Mouse (Mus musculus): Measurements from ENCODE around the gene Hoxd1. TPM values are rescaled to one million over a fixed set of nuclear protein-coding genes. Genes with fewer than 3 reads are reported as not detected.

Gene Hoxd1
- polyA plus RNA-seq, 2 experiments: 0.48 to 0.59 TPM

DNA sequence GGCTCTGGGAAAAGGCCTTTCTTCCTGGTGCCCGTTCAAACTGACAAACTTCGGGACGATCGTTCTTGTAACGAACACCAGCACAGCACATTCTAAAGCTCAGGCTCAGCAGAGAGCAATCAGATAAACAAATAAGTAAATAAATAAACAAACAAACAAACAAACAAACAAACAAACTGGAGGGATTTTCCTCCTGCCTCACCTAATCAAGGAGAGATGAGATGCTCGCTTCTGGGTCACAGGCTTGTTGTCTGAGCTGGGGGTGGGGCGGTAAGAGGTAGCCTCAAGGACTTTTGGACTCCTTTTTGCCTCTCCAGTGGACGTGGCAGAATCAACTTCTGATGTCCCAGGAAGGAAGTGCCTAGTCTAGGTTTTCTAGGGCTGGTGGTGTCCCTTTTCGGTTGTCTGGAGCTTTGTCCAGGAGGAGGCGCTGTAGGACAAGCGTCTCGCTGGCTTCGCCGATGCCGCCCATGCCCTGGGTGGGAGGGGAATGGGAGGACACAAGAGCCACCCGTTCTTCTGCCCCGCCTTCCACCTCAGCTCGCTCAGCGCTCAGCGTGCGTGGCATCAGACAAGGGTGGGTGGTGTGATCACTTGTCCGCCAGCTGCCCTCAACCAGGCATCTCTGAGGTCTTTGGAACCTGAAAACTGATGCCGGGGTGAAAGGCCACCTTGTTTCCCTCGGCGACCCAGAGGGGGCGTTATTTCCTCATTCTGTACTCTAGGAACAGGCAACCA, 47.1 kb upstream of the Hoxd1 start:
- Histone ChIP-seq H3K9me3 (ENCODE audit: control insufficient read depth, low read length) (no peaks in the 10 kb centered on the region), H3K36me3 (ENCODE audit: control insufficient read depth, insufficient read depth, low read length) (no peaks in the 10 kb centered on the region), H3K9ac (ENCODE audit: low read depth, low read length, severe bottlenecking) (no peak overlapping the region), H3K4me1 (ENCODE audit: control insufficient read depth, insufficient read depth, low read length) (peaks cover 5% of the 10 kb centered on the region; the same call in 1 of the 2 replicates), H3K27me3 (ENCODE audit: control insufficient read depth, insufficient read depth, low read length) (peaks cover 92% of the 10 kb centered on the region), H3K4me2 (replicated peaks; ENCODE audit: low read depth, low read length, severe bottlenecking) (peak overlapping the region; percentile 48), H3K27ac (replicated peaks; ENCODE audit: low read depth, low read length) (no peak overlapping the region), H3K4me3 (replicated peaks; ENCODE audit: low read length) (peak overlapping the region; percentile 18)
- 0 out of 2 replicates have a peak, but pooled peaks have one; percentile 16 for TF ChIP-seq POLR2A (IDR thresholded peaks at IDR 0.05; ENCODE audit: borderline replicate concordance, extremely low read depth, insufficient read depth, insufficient read length)
- peak; percentile 58 for ATAC-seq (ENCODE audit: low FRiP score, low read depth)
- DNase-seq (ENCODE audit: low spot score): peak; percentile 90
- WGBS: 4% methylated on average over 26 of the region's 26 CpGs

DNA sequence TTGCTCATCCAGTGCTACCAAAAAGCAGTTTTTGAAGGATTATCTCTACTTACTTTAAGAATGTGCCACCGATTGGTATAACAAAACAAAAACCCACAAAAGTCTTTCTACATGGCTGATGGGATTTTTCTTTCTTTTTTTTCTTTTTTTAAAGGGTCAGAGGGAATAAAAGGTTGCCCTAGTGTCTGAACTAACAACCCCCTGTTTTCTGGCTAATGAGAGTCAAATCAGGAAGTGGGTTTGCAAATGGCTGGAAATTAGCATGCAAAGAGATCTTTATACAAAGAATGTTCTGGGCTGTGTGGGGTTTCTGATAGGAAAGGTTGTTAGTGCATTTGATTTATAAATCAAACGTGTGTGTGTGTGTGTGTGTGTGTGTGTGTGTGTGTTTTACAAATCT, 42.4 kb upstream of the Hoxd1 start:
- no peak overlapping the region for H3K9ac ChIP-seq (ENCODE audit: low read depth, low read length, severe bottlenecking)
- no peaks in the 10 kb centered on the region for H3K36me3 ChIP-seq (ENCODE audit: control insufficient read depth, insufficient read depth, low read length)
- ATAC-seq (ENCODE audit: low FRiP score, low read depth): no peak
- H3K9me3 ChIP-seq (ENCODE audit: control insufficient read depth, low read length): no peaks in the 10 kb centered on the region
- H3K27me3 ChIP-seq (ENCODE audit: control insufficient read depth, insufficient read depth, low read length): peaks cover 95% of the 10 kb centered on the region
- TF ChIP-seq POLR2A (IDR thresholded peaks at IDR 0.05; ENCODE audit: borderline replicate concordance, extremely low read depth, insufficient read depth, insufficient read length): no peak
- H3K4me3 ChIP-seq (replicated peaks; ENCODE audit: low read length): no peak overlapping the region
- 21% methylated on average over 2 of the region's 2 CpGs for WGBS
- no peak overlapping the region for H3K27ac ChIP-seq (replicated peaks; ENCODE audit: low read depth, low read length)
- no peaks in the 10 kb centered on the region for H3K4me1 ChIP-seq (ENCODE audit: control insufficient read depth, insufficient read depth, low read length)
- DNase-seq (ENCODE audit: low spot score): no peak
- no peak overlapping the region for H3K4me2 ChIP-seq (replicated peaks; ENCODE audit: low read depth, low read length, severe bottlenecking)

GRCm38 (mm10) chr2:74720955-74721491, 41.8 kb upstream of the Hoxd1 start:
- H3K4me1 ChIP-seq (ENCODE audit: control insufficient read depth, insufficient read depth, low read length): no peaks in the 10 kb centered on the region
- 8% methylated on average over 5 of the region's 5 CpGs for WGBS
- no peak overlapping the region for H3K4me2 ChIP-seq (replicated peaks; ENCODE audit: low read depth, low read length, severe bottlenecking)
- H3K36me3 ChIP-seq (ENCODE audit: control insufficient read depth, insufficient read depth, low read length): no peaks in the 10 kb centered on the region
- no peak overlapping the region for H3K4me3 ChIP-seq (replicated peaks; ENCODE audit: low read length)
- H3K9me3 ChIP-seq (ENCODE audit: control insufficient read depth, low read length): no peaks in the 10 kb centered on the region
- ATAC-seq (ENCODE audit: low FRiP score, low read depth) (no peak), DNase-seq (ENCODE audit: low spot score) (no peak)
- peaks cover 95% of the 10 kb centered on the region for H3K27me3 ChIP-seq (ENCODE audit: control insufficient read depth, insufficient read depth, low read length)
- TF ChIP-seq POLR2A (IDR thresholded peaks at IDR 0.05; ENCODE audit: borderline replicate concordance, extremely low read depth, insufficient read depth, insufficient read length): no peak
- no peak overlapping the region for H3K9ac ChIP-seq (ENCODE audit: low read depth, low read length, severe bottlenecking)
- no peak overlapping the region for H3K27ac ChIP-seq (replicated peaks; ENCODE audit: low read depth, low read length)

DNA sequence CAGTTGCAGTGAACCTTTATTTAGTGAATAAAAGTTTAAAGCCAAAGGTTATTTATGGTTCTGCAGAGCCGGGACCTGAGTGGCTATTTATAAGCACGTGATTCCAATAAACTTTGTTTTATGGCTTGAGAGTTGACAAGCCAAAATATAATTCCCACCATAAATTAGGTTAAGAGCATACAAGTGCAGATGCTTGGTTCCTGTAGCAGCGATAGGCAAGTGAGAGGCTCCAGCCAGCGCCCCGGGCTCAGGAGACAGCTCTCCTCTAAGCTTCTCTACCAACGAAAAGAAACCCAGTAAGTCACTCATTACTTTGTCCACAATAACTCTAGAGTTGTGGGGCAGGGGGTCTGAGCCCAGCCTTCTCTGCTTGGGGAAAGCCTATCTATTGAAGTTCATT, 40.9 kb upstream of the Hoxd1 start:
- Histone ChIP-seq H3K4me3 (replicated peaks; ENCODE audit: low read length) (no peak overlapping the region), H3K4me2 (replicated peaks; ENCODE audit: low read depth, low read length, severe bottlenecking) (no peak overlapping the region), H3K27ac (replicated peaks; ENCODE audit: low read depth, low read length) (no peak overlapping the region), H3K27me3 (ENCODE audit: control insufficient read depth, insufficient read depth, low read length) (peaks cover 95% of the 10 kb centered on the region), H3K36me3 (ENCODE audit: control insufficient read depth, insufficient read depth, low read length) (no peaks in the 10 kb centered on the region), H3K9ac (ENCODE audit: low read depth, low read length, severe bottlenecking) (no peak overlapping the region), H3K9me3 (ENCODE audit: control insufficient read depth, low read length) (no peaks in the 10 kb centered on the region), H3K4me1 (ENCODE audit: control insufficient read depth, insufficient read depth, low read length) (0 out of 2 replicates have a peak, but pooled peaks cover 2% of the 10 kb centered on the region)
- WGBS: 15% methylated on average over 6 of the region's 6 CpGs
- ATAC-seq (ENCODE audit: low FRiP score, low read depth) (no peak), DNase-seq (ENCODE audit: low spot score) (no peak)
- TF ChIP-seq POLR2A (IDR thresholded peaks at IDR 0.05; ENCODE audit: borderline replicate concordance, extremely low read depth, insufficient read depth, insufficient read length): no peak

DNA sequence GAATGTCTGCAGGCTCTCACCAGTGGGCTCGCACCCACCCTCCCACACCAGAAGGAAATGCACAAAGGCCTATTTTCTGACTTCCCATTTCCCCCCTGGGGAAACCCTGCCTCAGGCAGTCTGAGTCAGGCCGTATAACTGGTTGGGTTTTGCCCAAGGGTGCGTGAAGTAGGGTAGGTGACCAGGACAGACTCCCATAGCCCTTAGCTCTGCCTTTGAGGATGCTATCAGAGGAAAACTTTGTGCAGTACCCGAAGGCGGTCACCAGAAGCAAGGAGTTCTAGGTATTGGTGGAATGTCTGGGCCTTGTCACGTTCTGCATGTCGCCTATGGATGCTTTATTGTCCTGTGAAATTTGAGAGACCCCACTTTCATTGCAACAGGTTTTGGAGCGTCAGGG, 39.8 kb upstream of the Hoxd1 start:
- no peak for DNase-seq (ENCODE audit: low spot score)
- 22% methylated on average over 8 of the region's 8 CpGs for WGBS

More for the DNA sequence above, 39.8 kb upstream of the Hoxd1 start:
- TF ChIP-seq POLR2A (IDR thresholded peaks at IDR 0.05; ENCODE audit: borderline replicate concordance, extremely low read depth, insufficient read depth, insufficient read length): no peak
- H3K27me3 ChIP-seq (ENCODE audit: control insufficient read depth, insufficient read depth, low read length): peaks cover 95% of the 10 kb centered on the region
- H3K27ac ChIP-seq (replicated peaks; ENCODE audit: low read depth, low read length): no peak overlapping the region
- H3K9ac ChIP-seq (ENCODE audit: low read depth, low read length, severe bottlenecking): no peak overlapping the region
- no peak overlapping the region for H3K4me2 ChIP-seq (replicated peaks; ENCODE audit: low read depth, low read length, severe bottlenecking)
- H3K4me3 ChIP-seq (replicated peaks; ENCODE audit: low read length): no peak overlapping the region
- H3K9me3 ChIP-seq (ENCODE audit: control insufficient read depth, low read length): no peaks in the 10 kb centered on the region
- H3K36me3 ChIP-seq (ENCODE audit: control insufficient read depth, insufficient read depth, low read length): no peaks in the 10 kb centered on the region
- ATAC-seq (ENCODE audit: low FRiP score, low read depth): no peak
- H3K4me1 ChIP-seq (ENCODE audit: control insufficient read depth, insufficient read depth, low read length): peaks cover 11% of the 10 kb centered on the region

Data from limb, embryonic 14.5 days (tissue).